Mouse (Mus musculus): ENCODE measurements around the gene Coa7. TPM values are rescaled to one million over a fixed set of nuclear protein-coding genes. Genes with fewer than 3 reads are reported as not detected.
A peak's percentile ranks its signal among the peaks of the same experiment; 100 is the strongest.

Gene Coa7
- polyA plus RNA-seq (2014; fragmentation: Nextera tagmentation; extraction: Ambion mirVana), result 43.1 and 44.2 TPM in 2 replicates

DNA sequence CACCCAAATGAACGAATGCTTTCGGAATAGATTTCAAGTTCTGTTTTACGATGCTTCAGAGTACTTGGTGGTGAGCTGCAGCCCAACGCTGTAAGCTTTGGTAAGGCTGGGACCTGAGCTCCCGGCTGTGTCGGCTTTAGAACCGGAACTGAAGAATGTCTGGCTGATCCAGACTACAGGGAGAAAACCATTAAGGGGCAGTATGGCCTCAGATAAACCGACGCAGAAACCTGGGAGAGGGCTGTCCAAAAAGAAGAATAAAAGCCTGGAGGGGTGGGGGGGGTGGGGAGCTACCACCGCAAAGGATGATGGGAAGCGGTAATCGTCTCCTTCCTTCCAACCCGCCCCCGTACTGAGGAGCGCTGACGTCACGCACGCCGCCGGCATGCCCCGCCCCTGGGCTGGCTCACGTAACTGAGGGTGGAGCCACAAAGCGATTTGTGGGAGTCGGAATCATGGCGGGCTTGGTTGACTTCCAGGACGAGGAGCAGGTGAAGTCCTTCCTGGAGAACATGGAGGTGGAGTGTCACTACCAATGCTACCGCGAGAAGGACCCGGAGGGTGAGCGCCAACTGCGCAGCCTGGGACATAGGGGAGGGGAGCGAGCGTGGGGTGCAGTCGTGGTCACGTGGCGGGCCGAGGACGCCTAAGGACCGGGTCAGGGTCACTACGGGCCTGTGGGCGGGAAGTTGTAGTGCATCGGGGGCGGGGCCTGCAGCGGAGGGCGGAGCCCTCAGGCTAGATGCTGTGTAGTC is at the start of gene Coa7:
Gene Coa7 (plus strand): TSS at position 411 of the 755 bp plus-strand sequence.
- Histone ChIP-seq H3K27ac (ENCODE audit: low read depth, low read length) (peak within 1 kb of the TSS; percentile 62; the same call in 1 of the 2 replicates), H3K4me2 (peak within 1 kb of the TSS; percentile 74), H3K27me3 (replicated peaks; ENCODE audit: control insufficient read depth, insufficient read depth, low read length) (no peaks in the 10 kb centered on the region), H3K4me3 (ENCODE audit: low read depth, low read length) (peak within 1 kb of the TSS; percentile 69), H3K9me3 (ENCODE audit: control insufficient read depth, low read length) (no peaks in the 10 kb centered on the region), H3K36me3 (ENCODE audit: control insufficient read depth, insufficient read depth, low read length) (peaks cover 5% of the 10 kb centered on the region; the same call in 1 of the 2 replicates), H3K4me1 (replicated peaks; ENCODE audit: control insufficient read depth, insufficient read depth, low read length) (peaks cover 5% of the 10 kb centered on the region), H3K9ac (ENCODE audit: low read depth, low read length) (peak within 1 kb of the TSS; percentile 67)
- peak; percentile 98 for ATAC-seq (replicated peaks; ENCODE audit: low FRiP score)
- under 1% methylated on average over 45 of the region's 45 CpGs for WGBS
- DNase-seq (ENCODE audit: low spot score), result peak; percentile 98

DNA sequence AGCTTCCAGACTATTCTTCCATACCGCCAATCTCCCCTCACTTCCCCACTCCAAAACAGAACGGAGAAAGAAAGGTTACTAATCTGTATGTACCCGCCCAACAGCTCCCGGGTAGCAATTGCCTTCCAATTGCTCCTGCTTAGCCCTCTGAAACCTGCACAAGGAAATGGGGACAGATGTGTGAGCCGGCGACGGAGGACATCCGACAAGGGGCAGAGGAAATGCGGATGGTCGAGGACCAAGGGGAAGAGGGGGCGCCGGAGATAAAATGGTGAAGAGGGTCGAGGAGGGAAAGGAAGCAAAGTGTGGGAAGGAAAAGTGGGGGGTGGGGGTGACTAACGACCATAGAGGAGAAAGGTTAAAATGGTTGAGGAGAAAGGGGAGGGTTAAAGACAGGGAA is 27.7 kb upstream of the Coa7 start:
- Histone ChIP-seq H3K9ac (ENCODE audit: low read depth, low read length) (peak overlapping the region; percentile 90), H3K4me1 (replicated peaks; ENCODE audit: control insufficient read depth, insufficient read depth, low read length) (peaks cover 7% of the 10 kb centered on the region), H3K4me2 (peak overlapping the region; percentile 94), H3K4me3 (ENCODE audit: low read depth, low read length) (peak overlapping the region; percentile 93), H3K9me3 (ENCODE audit: control insufficient read depth, low read length) (peaks cover 2% of the 10 kb centered on the region), H3K27ac (ENCODE audit: low read depth, low read length) (peak overlapping the region; percentile 80; the same call in 1 of the 2 replicates), H3K36me3 (ENCODE audit: control insufficient read depth, insufficient read depth, low read length) (no peaks in the 10 kb centered on the region), H3K27me3 (replicated peaks; ENCODE audit: control insufficient read depth, insufficient read depth, low read length) (no peaks in the 10 kb centered on the region)
- 2% methylated on average over 14 of the region's 14 CpGs for WGBS
- DNase-seq (ENCODE audit: low spot score) (no peak), ATAC-seq (replicated peaks; ENCODE audit: low FRiP score) (0 out of 2 replicates have a peak, but pooled peaks have one; percentile 0)

DNA sequence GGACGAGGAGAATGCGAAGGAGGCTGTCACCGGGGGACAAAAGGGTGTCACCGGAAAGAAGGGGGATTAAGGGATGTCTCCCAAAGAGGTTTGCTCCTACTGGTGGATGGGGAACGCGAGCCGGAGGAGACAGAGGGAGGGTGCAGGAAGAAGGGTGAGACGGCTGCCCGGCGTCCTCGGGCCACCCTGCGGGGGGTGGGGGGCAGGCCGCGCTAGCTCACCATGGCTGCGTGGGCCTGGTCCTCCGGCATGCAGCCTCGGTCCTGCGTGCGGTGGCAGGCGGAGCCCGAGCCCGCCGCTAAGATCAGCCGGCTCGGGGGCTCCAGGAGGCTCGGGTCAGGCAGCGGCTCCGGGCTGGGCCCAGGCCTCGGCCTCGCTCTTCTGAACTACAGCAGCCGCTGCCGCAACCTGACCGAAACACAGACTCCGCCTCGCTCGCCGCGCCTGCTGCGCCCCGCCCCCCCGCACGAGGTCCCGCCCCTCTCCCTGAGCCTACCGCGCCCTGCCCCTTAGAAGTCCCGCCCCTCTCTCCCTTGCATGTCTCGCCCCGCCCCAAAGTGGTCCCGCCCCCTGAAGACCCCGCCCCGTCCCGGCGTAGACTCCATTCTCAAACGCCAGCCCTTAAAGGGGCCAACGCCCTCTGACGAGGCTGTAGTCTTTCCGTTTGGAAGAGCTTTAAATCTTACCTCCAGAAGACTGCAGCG is 27.1 kb upstream of the Coa7 start, which contains the start of gene Zyg11b:
Gene Zyg11b (minus strand): TSS at position 427 of the 704 bp plus-strand sequence.
- DNase-seq (ENCODE audit: low spot score) (peak; percentile 95), ATAC-seq (replicated peaks; ENCODE audit: low FRiP score) (peak; percentile 95)
- WGBS, result under 1% methylated on average over 55 of the region's 58 CpGs
- Histone ChIP-seq H3K4me2 (peak within 1 kb of the TSS; percentile 94), H3K4me1 (replicated peaks; ENCODE audit: control insufficient read depth, insufficient read depth, low read length) (peaks cover 7% of the 10 kb centered on the region), H3K27me3 (replicated peaks; ENCODE audit: control insufficient read depth, insufficient read depth, low read length) (no peaks in the 10 kb centered on the region), H3K36me3 (ENCODE audit: control insufficient read depth, insufficient read depth, low read length) (no peaks in the 10 kb centered on the region), H3K27ac (ENCODE audit: low read depth, low read length) (peak within 1 kb of the TSS; percentile 80), H3K9me3 (ENCODE audit: control insufficient read depth, low read length) (peaks cover 5% of the 10 kb centered on the region), H3K9ac (ENCODE audit: low read depth, low read length) (peak within 1 kb of the TSS; percentile 90), H3K4me3 (ENCODE audit: low read depth, low read length) (peak within 1 kb of the TSS; percentile 93)

DNA sequence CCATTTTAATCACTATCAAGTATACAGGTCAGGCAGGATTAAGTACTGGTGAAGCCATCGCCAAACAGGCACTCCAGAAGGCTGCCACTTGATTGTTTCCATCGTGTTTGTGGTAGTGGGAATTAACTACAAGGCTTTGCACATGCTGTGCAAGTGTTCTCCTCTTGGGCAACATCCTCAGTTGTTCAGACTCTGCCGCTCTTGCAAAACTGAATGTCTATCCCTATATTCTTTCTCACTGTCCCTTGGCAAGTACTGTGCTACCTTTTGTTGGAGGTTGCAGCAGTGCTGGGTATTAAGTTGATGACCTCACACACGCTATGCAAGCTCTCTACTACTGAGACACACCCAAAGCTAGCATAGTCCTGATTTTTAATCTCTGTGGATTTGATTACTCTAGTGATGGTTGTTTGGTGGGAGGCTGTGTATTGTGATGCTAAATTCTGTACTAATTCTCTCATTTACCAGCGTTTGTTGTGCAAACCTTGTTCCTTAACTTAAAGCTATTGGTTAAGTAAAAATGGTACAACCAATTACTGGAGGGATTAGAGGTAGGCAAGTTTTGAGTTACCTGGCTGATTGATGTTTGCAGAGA is 25.5 kb upstream of the Coa7 start:
- no peaks in the 10 kb centered on the region for H3K36me3 ChIP-seq (ENCODE audit: control insufficient read depth, insufficient read depth, low read length)
- ATAC-seq (replicated peaks; ENCODE audit: low FRiP score) (no peak), DNase-seq (ENCODE audit: low spot score) (no peak)
- H3K27ac ChIP-seq (ENCODE audit: low read depth, low read length), result no peak overlapping the region
- 78% methylated on average over 5 of the region's 5 CpGs for WGBS
- H3K4me3 ChIP-seq (ENCODE audit: low read depth, low read length), result no peak overlapping the region
- H3K9ac ChIP-seq (ENCODE audit: low read depth, low read length), result no peak overlapping the region
- peaks cover 8% of the 10 kb centered on the region for H3K9me3 ChIP-seq (ENCODE audit: control insufficient read depth, low read length)
- H3K27me3 ChIP-seq (replicated peaks; ENCODE audit: control insufficient read depth, insufficient read depth, low read length), result no peaks in the 10 kb centered on the region
- H3K4me2 ChIP-seq, result no peak overlapping the region
- peaks cover 7% of the 10 kb centered on the region for H3K4me1 ChIP-seq (replicated peaks; ENCODE audit: control insufficient read depth, insufficient read depth, low read length)

DNA sequence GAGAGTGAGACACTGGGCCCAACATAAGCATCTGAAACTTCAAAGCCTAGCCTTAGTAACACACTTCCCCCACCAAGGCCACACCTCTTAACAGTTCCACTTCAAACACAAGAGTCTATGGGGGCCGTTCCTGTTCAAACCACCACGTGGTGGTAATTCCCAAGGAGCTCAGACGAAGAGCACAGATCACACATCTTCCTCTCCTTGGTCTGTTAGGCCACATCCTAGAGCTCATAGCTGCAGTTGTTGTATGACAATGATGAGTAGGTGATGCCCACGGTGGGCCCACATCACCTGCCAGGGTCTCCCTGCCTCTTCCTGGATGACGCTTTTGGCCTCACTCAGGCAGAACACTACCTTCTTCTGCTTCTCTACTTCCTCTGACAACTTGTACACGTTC is 17.2 kb upstream of the Coa7 start:
- H3K27me3 ChIP-seq (replicated peaks; ENCODE audit: control insufficient read depth, insufficient read depth, low read length), result no peaks in the 10 kb centered on the region
- DNase-seq (ENCODE audit: low spot score), result no peak
- 55% methylated on average over 6 of the region's 6 CpGs for WGBS
- no peak overlapping the region for H3K9ac ChIP-seq (ENCODE audit: low read depth, low read length)
- H3K4me1 ChIP-seq (replicated peaks; ENCODE audit: control insufficient read depth, insufficient read depth, low read length), result no peaks in the 10 kb centered on the region
- H3K27ac ChIP-seq (ENCODE audit: low read depth, low read length), result no peak overlapping the region
- H3K9me3 ChIP-seq (ENCODE audit: control insufficient read depth, low read length), result peaks cover 3% of the 10 kb centered on the region; the same call in 1 of the 2 replicates
- no peak for ATAC-seq (replicated peaks; ENCODE audit: low FRiP score)
- no peak overlapping the region for H3K4me2 ChIP-seq
- H3K36me3 ChIP-seq (ENCODE audit: control insufficient read depth, insufficient read depth, low read length), result no peaks in the 10 kb centered on the region
- no peak overlapping the region for H3K4me3 ChIP-seq (ENCODE audit: low read depth, low read length)

DNA sequence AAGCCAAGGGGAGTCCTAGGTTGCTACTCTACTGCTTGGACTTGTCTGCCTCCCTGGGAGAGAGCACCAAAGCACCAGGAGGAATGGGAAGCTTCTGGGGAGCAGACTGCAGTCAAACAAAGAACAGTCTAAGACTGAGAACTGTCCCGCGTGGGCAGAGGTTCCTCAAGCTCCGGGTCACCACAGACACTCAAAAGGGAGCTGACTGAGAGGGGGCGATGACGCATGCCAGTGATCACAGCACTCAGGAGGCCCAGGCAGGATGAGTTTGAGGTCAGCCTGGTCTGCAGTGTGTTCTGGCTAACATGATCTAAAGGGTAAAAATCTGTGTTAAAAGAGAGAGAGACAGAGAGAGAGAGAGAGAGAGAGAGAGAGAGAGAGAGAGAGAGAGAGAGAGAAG is 13.9 kb upstream of the Coa7 start:
- no peaks in the 10 kb centered on the region for H3K27me3 ChIP-seq (replicated peaks; ENCODE audit: control insufficient read depth, insufficient read depth, low read length)
- H3K4me1 ChIP-seq (replicated peaks; ENCODE audit: control insufficient read depth, insufficient read depth, low read length), result peaks cover 10% of the 10 kb centered on the region
- no peak overlapping the region for H3K4me2 ChIP-seq

DNA sequence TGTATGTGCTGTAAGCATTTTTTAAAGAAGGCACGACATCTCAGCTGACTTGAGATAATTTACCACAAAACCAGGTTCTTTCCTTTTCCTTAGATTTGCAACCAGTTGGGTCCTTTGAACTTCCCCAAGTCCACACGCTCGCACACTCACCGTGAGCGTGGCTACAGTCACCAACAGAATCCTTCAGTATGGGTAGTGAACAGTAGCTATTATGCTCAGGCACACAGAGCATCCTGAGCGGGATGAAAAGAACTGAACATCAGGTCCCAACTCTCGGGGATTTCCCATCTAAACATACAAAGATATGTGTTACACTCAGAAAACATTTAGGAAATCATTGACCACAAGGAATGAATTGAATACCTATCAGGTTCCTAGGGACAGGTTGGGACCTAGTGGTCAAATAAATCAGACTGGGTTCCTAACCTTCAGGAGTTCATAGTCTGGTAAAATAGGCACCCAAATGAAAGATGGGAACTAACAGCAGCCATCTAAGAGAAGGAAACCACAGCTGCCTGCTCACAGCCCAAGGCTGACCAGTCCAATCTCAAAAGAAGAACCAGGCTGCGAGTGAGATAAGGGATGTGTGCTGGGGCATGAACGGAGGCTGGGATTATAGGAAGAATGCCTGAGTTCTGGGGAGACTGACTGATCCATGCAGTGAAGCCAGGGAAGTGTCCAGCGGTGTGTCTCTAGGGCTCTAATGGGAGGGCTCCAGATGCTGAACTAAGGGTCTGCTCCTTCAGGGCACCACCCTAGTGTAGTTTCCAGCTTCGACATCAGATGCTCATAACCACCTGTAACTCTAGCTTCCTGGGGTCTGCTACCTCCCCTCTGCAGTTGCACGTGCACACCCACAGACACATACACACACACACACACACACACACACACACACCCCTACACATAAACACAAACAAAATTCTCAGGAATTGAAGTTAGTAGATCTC is 10.0 kb upstream of the Coa7 start:
- H3K4me1 ChIP-seq (replicated peaks; ENCODE audit: control insufficient read depth, insufficient read depth, low read length), result peaks cover 10% of the 10 kb centered on the region
- 43% methylated on average over 12 of the region's 12 CpGs for WGBS
- no peak overlapping the region for H3K4me2 ChIP-seq
- peak overlapping the region; percentile 25; the same call in 1 of the 2 replicates for H3K27ac ChIP-seq (ENCODE audit: low read depth, low read length)
- no peak for DNase-seq (ENCODE audit: low spot score)
- H3K9me3 ChIP-seq (ENCODE audit: control insufficient read depth, low read length), result no peaks in the 10 kb centered on the region
- no peak for ATAC-seq (replicated peaks; ENCODE audit: low FRiP score)
- H3K9ac ChIP-seq (ENCODE audit: low read depth, low read length), result no peak overlapping the region
- H3K36me3 ChIP-seq (ENCODE audit: control insufficient read depth, insufficient read depth, low read length), result no peaks in the 10 kb centered on the region
- H3K4me3 ChIP-seq (ENCODE audit: low read depth, low read length), result no peak overlapping the region
- H3K27me3 ChIP-seq (replicated peaks; ENCODE audit: control insufficient read depth, insufficient read depth, low read length), result no peaks in the 10 kb centered on the region

More for the DNA sequence above, 13.9 kb upstream of the Coa7 start:
- 65% methylated on average over 5 of the region's 5 CpGs for WGBS
- no peaks in the 10 kb centered on the region for H3K36me3 ChIP-seq (ENCODE audit: control insufficient read depth, insufficient read depth, low read length)
- H3K9ac ChIP-seq (ENCODE audit: low read depth, low read length), result no peak overlapping the region
- no peak for ATAC-seq (replicated peaks; ENCODE audit: low FRiP score)
- no peak overlapping the region for H3K4me3 ChIP-seq (ENCODE audit: low read depth, low read length)
- H3K9me3 ChIP-seq (ENCODE audit: control insufficient read depth, low read length), result no peaks in the 10 kb centered on the region
- DNase-seq (ENCODE audit: low spot score), result no peak
- no peak overlapping the region for H3K27ac ChIP-seq (ENCODE audit: low read depth, low read length)

Data from liver, embryonic 11.5 days (tissue).